Mouse (Mus musculus) cerebellum, adult 9-11 months (tissue): ENCODE data around the gene Gpr27.

Source experiments
- DNase-seq: peaks from one replicate; pipeline ENCODE4 v3.0.0; 2022

Gene Gpr27

GRCm38 (mm10) chr6:99692206-99692915 is at the start of gene Gpr27:
Gene Gpr27 (plus strand): TSS chr6:99692679.
- DNase-seq, result peak; percentile 54

DNA sequence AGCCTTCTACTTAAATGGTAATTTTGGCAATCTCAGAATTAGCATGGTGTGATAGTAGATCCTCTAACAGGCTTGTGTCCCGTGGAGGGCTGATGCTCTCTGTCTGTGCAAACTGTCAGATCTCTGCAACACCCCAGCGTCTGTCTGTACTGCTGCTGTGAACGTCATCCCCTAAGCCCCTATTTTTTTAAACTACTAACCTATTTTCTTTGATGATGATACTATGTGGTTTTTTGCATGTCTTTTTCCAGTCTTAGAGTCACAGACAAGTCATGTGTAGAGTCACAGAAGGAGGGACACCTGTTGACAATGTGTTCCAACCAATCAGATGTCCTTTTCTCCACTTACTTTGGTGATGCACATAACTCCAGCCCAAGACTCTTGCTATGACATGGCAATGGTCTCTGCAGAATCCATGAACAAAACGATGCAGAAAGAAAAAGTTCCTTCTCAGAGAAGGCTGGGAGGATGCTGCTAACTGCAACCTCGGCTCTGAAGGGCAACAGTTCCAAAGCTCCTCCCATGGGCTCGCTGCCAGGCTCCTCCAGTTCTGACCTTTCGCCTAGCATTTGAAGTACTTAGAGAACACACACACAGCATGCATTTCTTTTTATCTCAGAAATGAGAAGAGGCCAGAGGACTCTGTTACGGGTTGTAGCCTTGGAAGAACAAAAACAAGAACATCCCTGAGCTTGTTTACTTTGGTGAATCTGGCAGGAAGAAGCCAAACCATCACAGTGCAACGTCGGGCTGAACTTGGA is 48.9 kb upstream of the Gpr27 start:
- no peak for DNase-seq

DNA sequence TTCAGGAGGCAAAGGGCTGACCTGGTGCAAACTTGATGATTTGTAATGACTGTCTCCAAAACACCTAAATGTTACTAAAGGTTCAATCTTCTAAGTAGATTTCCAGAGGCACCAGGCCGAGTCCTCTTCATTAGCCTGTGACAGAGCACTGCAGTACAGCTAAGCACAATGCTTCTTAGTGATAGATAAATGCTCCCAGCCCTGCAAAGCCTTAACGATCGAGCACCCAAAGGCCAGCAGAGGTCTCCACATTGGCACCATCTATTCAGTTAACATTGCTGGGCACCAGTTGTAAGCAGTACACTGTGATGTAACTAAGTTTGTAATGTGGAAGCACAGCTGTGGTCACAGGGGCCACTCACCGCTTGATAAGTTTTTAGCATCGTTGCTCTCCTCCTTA is 48.1 kb upstream of the Gpr27 start:
- no peak for DNase-seq

DNA sequence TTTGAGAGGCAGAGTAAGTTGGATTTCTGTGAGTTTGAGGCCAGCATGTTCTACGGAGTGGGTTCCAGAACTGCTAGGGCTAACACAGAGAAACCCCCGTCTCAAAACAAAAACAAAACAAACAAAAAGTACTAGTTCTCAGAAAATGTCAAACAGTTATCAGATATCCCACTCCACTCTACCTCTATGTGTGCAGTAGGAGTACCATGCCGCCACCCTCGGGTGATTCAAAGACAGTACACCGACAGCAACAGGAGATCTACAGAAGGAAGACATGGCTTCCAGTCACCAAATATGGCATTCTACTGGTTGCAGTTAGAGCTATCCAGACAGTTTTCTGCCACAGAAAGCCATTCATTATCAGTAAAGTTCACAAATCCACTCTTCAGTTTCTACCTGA is 47.6 kb upstream of the Gpr27 start:
- no peak for DNase-seq

- DNase-seq, result no peak
Measured at GRCm38 (mm10) chr6:99646344-99646743, 46.1 kb upstream of the Gpr27 start.

- no peak for DNase-seq
Measured at GRCm38 (mm10) chr6:99649307-99649706, 43.2 kb upstream of the Gpr27 start.

DNA sequence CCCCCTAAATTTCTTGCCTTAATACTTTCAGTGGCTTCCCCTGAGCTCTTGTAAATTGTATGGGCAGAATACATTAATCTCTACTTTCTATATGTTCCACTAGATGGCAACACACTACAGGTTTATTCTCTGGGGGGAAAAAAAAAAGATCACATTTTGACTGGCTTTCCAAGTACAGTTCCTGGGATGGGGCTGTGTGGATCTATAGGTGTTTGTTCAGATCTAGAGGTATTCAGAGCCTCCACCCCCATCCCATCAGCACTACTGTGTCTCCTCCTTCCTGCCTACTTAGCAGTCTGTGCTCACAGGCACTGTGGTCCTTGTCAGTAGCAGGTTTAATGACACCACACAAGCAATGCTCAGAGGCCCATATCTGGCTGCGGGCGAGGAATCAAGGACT is 40.1 kb upstream of the Gpr27 start:
- DNase-seq, result no peak

DNA sequence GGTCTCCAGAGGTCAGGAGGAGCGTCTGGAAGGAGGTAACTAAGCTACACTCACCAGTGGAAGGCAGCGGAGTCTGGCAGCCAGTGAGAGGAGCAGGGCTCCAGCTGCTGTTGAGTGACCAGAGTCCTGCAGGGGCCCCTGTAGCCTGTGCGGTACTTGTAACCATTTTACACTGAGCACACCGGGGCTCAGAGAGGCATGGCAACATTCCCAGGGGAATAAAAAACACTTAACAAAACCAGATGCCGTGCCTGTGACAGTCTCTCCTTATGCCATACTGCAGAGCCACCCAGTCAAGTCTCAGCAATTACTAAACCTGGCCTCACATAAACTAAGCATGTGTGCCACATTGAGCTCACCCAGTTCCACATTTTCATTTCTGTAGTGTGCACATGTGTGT is 38.1 kb upstream of the Gpr27 start:
- DNase-seq, result no peak

- DNase-seq, result no peak
Measured at GRCm38 (mm10) chr6:99655488-99655887, 37.0 kb upstream of the Gpr27 start.

DNA sequence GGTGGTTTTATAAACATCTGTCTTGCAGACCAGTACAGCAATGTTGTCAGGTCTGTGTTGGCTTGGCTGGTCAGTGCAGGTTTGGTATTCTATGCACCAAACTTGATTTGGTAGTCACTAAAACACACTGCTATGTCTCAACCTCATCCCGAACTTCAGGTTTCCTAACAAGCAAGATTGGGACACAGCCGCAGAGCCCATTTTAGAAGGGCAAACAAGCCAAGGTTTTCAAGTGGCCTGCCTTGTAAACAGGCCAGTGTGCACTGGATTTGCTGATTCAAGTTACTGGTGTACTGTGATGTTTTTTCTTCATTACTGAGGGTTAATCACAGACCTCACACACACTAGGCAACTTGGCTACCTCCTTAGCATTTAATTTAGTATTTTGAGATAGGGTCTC is 36.4 kb upstream of the Gpr27 start:
- DNase-seq, result no peak

DNA sequence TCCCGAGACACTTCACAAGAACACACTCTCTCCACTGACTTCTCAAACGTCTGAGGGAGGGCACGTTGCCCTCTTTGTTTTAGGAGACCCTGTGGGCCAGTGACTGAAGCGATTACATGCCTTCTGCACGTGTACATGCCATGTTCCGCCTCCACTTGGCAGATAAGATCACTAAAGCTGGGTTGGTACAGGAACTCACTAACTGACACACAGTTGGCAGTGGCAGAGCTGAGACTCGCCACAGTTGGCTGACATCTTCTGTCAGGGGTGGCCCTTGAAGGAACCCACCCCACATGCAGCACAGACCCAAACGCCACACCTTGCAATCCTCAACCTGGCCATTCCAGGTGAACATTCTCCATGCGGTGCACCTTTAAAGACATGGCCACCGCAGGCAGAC is 33.9 kb upstream of the Gpr27 start:
- no peak for DNase-seq

- DNase-seq, result no peak
Measured at GRCm38 (mm10) chr6:99660443-99660842, 32.0 kb upstream of the Gpr27 start.

GRCm38 (mm10) chr6:99663232-99663631 is 29.2 kb upstream of the Gpr27 start:
- DNase-seq, result no peak

GRCm38 (mm10) chr6:99665457-99666317 is 26.8 kb upstream of the Gpr27 start:
- no peak for DNase-seq

DNA sequence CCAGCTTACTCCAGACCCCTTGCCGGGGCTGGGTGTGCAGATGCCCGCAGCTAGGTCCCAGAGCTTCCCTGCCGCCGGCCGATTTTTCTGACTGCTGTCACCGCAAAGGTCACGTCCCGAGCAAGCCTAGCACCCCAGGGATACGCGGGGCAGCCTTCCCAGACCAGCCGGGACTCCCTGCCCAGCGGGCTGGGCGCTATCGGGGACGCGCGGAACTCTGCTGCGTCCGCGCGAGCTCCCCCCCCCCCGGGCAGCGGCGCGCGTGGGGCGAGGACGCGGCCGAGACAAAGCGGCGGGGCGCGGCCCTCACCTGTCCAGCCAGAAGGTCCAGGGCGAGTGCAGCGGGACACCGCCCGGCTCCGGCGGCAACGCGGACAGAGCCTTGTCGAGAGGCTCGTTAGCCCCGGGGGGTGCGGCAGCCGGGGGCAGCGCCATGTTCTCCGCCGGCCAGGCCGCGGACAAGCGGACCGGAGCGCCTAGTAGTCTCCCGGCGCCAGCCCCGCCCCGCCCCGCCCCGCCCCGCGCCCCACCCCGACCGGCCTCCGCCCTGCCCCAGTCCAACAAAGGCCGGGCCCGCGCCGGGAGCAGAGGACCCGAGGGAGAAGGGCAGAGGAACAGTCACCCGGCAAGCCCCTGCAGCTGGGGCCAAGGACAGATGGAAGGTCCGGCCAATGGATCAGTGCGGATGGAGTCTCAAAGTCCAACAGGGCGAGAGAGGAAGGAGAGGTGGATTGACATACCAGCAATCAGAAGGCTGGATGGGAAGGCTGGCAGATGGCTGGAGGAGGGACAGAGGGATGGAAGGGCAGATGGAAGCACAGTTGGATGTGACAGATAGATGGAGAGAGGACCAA is 25.9 kb upstream of the Gpr27 start, which contains the start of the genes Eif4e3 and Gm20696:
Gene Eif4e3 (minus strand): TSS at position 454 of the 854 bp plus-strand sequence.
Gene Gm20696 (minus strand): TSS at position 480 of the 854 bp plus-strand sequence.
- DNase-seq, result peak; percentile 95

GRCm38 (mm10) chr6:99667290-99667689 is 25.2 kb upstream of the Gpr27 start:
- no peak for DNase-seq

- peak; percentile 41 for DNase-seq
Measured at GRCm38 (mm10) chr6:99669481-99670325, 22.8 kb upstream of the Gpr27 start.

DNA sequence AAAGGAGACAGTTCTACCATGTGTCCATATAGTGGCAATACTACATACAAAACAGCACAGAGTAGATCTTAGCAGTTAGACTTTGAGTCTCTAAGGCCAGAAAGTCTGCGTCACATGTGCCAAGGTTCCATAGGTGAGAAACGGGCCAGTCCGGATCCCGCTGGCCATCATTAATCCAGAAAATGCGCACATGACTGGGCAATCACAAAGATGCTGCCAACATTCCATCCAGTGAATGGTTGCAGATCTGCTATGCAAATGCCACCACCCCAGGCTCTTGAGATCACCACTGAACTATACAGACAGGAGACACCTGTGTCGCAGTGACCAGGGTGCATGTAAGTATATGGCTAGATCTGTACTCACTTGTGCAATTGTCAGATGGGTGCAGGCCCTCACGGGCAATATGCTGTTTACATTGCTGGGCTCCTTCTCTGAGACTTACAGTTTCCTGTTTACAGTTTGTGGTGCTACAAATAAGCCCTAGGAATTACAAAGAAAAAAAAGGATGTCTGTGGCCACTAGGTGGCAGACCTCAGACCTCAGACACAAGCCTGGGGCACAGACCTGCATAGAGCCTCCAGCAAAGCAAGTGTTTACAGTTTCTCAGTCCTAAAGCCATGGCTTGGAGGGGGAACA is 21.9 kb upstream of the Gpr27 start:
- peak; percentile 73 for DNase-seq

- no peak for DNase-seq
Measured at GRCm38 (mm10) chr6:99671768-99672167, 20.7 kb upstream of the Gpr27 start.

- DNase-seq, result no peak
Measured at GRCm38 (mm10) chr6:99674482-99674881, 18.0 kb upstream of the Gpr27 start.

DNA sequence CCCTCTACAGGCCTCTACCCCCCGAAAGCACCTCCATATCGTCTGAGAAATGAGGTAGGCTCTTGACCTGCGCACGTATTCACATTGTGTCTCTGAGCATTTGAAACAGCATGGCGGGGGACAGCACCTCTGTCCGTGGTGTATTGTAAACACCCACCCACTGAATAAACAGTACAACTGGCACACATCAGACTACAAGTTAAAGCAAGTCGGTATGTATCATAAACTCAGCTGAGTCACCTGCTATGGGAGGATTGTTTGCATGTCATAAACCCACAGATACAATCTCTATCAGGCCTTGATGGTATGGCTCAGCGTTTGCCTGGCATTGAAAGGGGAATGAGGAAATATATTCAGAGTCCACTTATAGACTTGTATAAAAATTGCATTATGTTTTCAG is 15.2 kb upstream of the Gpr27 start:
- DNase-seq, result no peak
